Mouse (Mus musculus): ENCODE results near the gene Kcnab1. TPM values are rescaled to one million over a fixed set of nuclear protein-coding genes. Genes with fewer than 3 reads are reported as not detected.

Kcnab1 gene
- polyA plus RNA-seq, 1 experiment from 2014 or later = 3.8 TPM

- Histone ChIP-seq H3K4me2 (ENCODE audit: low read depth, low read length) (no peak overlapping the region), H3K4me3 (ENCODE audit: low read length) (no peak overlapping the region), H3K9me3 (ENCODE audit: control insufficient read depth, low read length) (no peaks in the 10 kb centered on the region), H3K9ac (ENCODE audit: low read depth, low read length) (no peak overlapping the region), H3K4me1 (ENCODE audit: control insufficient read depth, insufficient read depth, low read length) (peaks cover under 1% of the 10 kb centered on the region; the same call in 1 of the 2 replicates), H3K36me3 (ENCODE audit: control insufficient read depth, insufficient read depth, low read length) (no peaks in the 10 kb centered on the region), H3K27ac (ENCODE audit: low read length) (no peak overlapping the region), H3K27me3 (replicated peaks; ENCODE audit: control insufficient read depth, insufficient read depth, low read length) (no peaks in the 10 kb centered on the region)
- 75% methylated on average over 10 of the region's 10 CpGs for WGBS
- ATAC-seq = peak; percentile 60
Measured at GRCm38 (mm10) chr3:65365921-65366710, 256.9 kb downstream of the Kcnab1 start.

GRCm38 (mm10) chr3:65367944-65368343 lies 258.8 kb downstream of the Kcnab1 start:
- Histone ChIP-seq H3K9ac (ENCODE audit: low read depth, low read length) (no peak overlapping the region), H3K27ac (ENCODE audit: low read length) (no peak overlapping the region), H3K4me2 (ENCODE audit: low read depth, low read length) (no peak overlapping the region), H3K4me3 (ENCODE audit: low read length) (no peak overlapping the region), H3K36me3 (ENCODE audit: control insufficient read depth, insufficient read depth, low read length) (no peaks in the 10 kb centered on the region), H3K4me1 (ENCODE audit: control insufficient read depth, insufficient read depth, low read length) (no peaks in the 10 kb centered on the region), H3K27me3 (replicated peaks; ENCODE audit: control insufficient read depth, insufficient read depth, low read length) (no peaks in the 10 kb centered on the region), H3K9me3 (ENCODE audit: control insufficient read depth, low read length) (no peaks in the 10 kb centered on the region)
- WGBS = 69% methylated on average over 4 of the region's 4 CpGs
- ATAC-seq = no peak

- Histone ChIP-seq H3K4me1 (ENCODE audit: control insufficient read depth, insufficient read depth, low read length) (no peaks in the 10 kb centered on the region), H3K27me3 (replicated peaks; ENCODE audit: control insufficient read depth, insufficient read depth, low read length) (no peaks in the 10 kb centered on the region), H3K36me3 (ENCODE audit: control insufficient read depth, insufficient read depth, low read length) (peaks cover 4% of the 10 kb centered on the region; the same call in 1 of the 2 replicates), H3K27ac (ENCODE audit: low read length) (no peak overlapping the region), H3K4me2 (ENCODE audit: low read depth, low read length) (no peak overlapping the region), H3K4me3 (ENCODE audit: low read length) (no peak overlapping the region), H3K9ac (ENCODE audit: low read depth, low read length) (no peak overlapping the region), H3K9me3 (ENCODE audit: control insufficient read depth, low read length) (no peaks in the 10 kb centered on the region)
- 90% methylated on average over 4 of the region's 4 CpGs for WGBS
- no peak for ATAC-seq
Measured at GRCm38 (mm10) chr3:65372552-65372951, 263.4 kb downstream of the Kcnab1 start.

GRCm38 (mm10) chr3:65373594-65374182 lies 264.5 kb downstream of the Kcnab1 start:
- Histone ChIP-seq H3K4me1 (ENCODE audit: control insufficient read depth, insufficient read depth, low read length) (no peaks in the 10 kb centered on the region), H3K4me2 (ENCODE audit: low read depth, low read length) (no peak overlapping the region), H3K27ac (ENCODE audit: low read length) (no peak overlapping the region), H3K9me3 (ENCODE audit: control insufficient read depth, low read length) (no peaks in the 10 kb centered on the region), H3K9ac (ENCODE audit: low read depth, low read length) (no peak overlapping the region), H3K36me3 (ENCODE audit: control insufficient read depth, insufficient read depth, low read length) (peaks cover 4% of the 10 kb centered on the region; the same call in 1 of the 2 replicates), H3K4me3 (ENCODE audit: low read length) (no peak overlapping the region), H3K27me3 (replicated peaks; ENCODE audit: control insufficient read depth, insufficient read depth, low read length) (no peaks in the 10 kb centered on the region)
- 78% methylated on average over 5 of the region's 5 CpGs for WGBS
- ATAC-seq = no peak

- Histone ChIP-seq H3K36me3 (ENCODE audit: control insufficient read depth, insufficient read depth, low read length) (peaks cover 4% of the 10 kb centered on the region; the same call in 1 of the 2 replicates), H3K27ac (ENCODE audit: low read length) (no peak overlapping the region), H3K9ac (ENCODE audit: low read depth, low read length) (no peak overlapping the region), H3K4me2 (ENCODE audit: low read depth, low read length) (no peak overlapping the region), H3K4me3 (ENCODE audit: low read length) (no peak overlapping the region), H3K4me1 (ENCODE audit: control insufficient read depth, insufficient read depth, low read length) (no peaks in the 10 kb centered on the region), H3K9me3 (ENCODE audit: control insufficient read depth, low read length) (no peaks in the 10 kb centered on the region), H3K27me3 (replicated peaks; ENCODE audit: control insufficient read depth, insufficient read depth, low read length) (no peaks in the 10 kb centered on the region)
- WGBS = 78% methylated on average over 3 of the region's 3 CpGs
- no peak for ATAC-seq
Measured at GRCm38 (mm10) chr3:65374729-65375128, 265.5 kb downstream of the Kcnab1 start.

GRCm38 (mm10) chr3:65378724-65379123 lies 269.5 kb downstream of the Kcnab1 start:
- Histone ChIP-seq H3K9me3 (ENCODE audit: control insufficient read depth, low read length) (no peaks in the 10 kb centered on the region), H3K4me1 (ENCODE audit: control insufficient read depth, insufficient read depth, low read length) (no peaks in the 10 kb centered on the region), H3K4me3 (ENCODE audit: low read length) (no peak overlapping the region), H3K4me2 (ENCODE audit: low read depth, low read length) (no peak overlapping the region), H3K27me3 (replicated peaks; ENCODE audit: control insufficient read depth, insufficient read depth, low read length) (no peaks in the 10 kb centered on the region), H3K9ac (ENCODE audit: low read depth, low read length) (no peak overlapping the region), H3K36me3 (ENCODE audit: control insufficient read depth, insufficient read depth, low read length) (peaks cover 9% of the 10 kb centered on the region), H3K27ac (ENCODE audit: low read length) (no peak overlapping the region)
- no peak for ATAC-seq

GRCm38 (mm10) chr3:65379884-65380539 lies 270.8 kb downstream of the Kcnab1 start:
- H3K9ac ChIP-seq (ENCODE audit: low read depth, low read length) = no peak overlapping the region
- H3K4me3 ChIP-seq (ENCODE audit: low read length) = no peak overlapping the region
- H3K36me3 ChIP-seq (ENCODE audit: control insufficient read depth, insufficient read depth, low read length) = peaks cover 9% of the 10 kb centered on the region
- no peak overlapping the region for H3K27ac ChIP-seq (ENCODE audit: low read length)
- ATAC-seq = no peak
- H3K4me1 ChIP-seq (ENCODE audit: control insufficient read depth, insufficient read depth, low read length) = no peaks in the 10 kb centered on the region
- H3K27me3 ChIP-seq (replicated peaks; ENCODE audit: control insufficient read depth, insufficient read depth, low read length) = no peaks in the 10 kb centered on the region
- H3K4me2 ChIP-seq (ENCODE audit: low read depth, low read length) = no peak overlapping the region
- 70% methylated on average over 4 of the region's 4 CpGs for WGBS
- no peaks in the 10 kb centered on the region for H3K9me3 ChIP-seq (ENCODE audit: control insufficient read depth, low read length)

- Histone ChIP-seq H3K4me2 (ENCODE audit: low read depth, low read length) (no peak overlapping the region), H3K9me3 (ENCODE audit: control insufficient read depth, low read length) (no peaks in the 10 kb centered on the region), H3K27ac (ENCODE audit: low read length) (no peak overlapping the region), H3K4me3 (ENCODE audit: low read length) (no peak overlapping the region), H3K27me3 (replicated peaks; ENCODE audit: control insufficient read depth, insufficient read depth, low read length) (no peaks in the 10 kb centered on the region), H3K36me3 (ENCODE audit: control insufficient read depth, insufficient read depth, low read length) (peaks cover 9% of the 10 kb centered on the region), H3K4me1 (ENCODE audit: control insufficient read depth, insufficient read depth, low read length) (no peaks in the 10 kb centered on the region), H3K9ac (ENCODE audit: low read depth, low read length) (no peak overlapping the region)
- WGBS = 91% methylated on average over 4 of the region's 4 CpGs
- no peak for ATAC-seq
Measured at GRCm38 (mm10) chr3:65381094-65381493, 271.9 kb downstream of the Kcnab1 start.

- Histone ChIP-seq H3K27me3 (replicated peaks; ENCODE audit: control insufficient read depth, insufficient read depth, low read length) (no peaks in the 10 kb centered on the region), H3K4me2 (ENCODE audit: low read depth, low read length) (no peak overlapping the region), H3K4me3 (ENCODE audit: low read length) (no peak overlapping the region), H3K4me1 (ENCODE audit: control insufficient read depth, insufficient read depth, low read length) (peaks cover 4% of the 10 kb centered on the region; the same call in 1 of the 2 replicates), H3K9ac (ENCODE audit: low read depth, low read length) (no peak overlapping the region), H3K27ac (ENCODE audit: low read length) (no peak overlapping the region), H3K36me3 (ENCODE audit: control insufficient read depth, insufficient read depth, low read length) (peaks cover 10% of the 10 kb centered on the region), H3K9me3 (ENCODE audit: control insufficient read depth, low read length) (no peaks in the 10 kb centered on the region)
- ATAC-seq = no peak
- WGBS = 89% methylated on average over 3 of the region's 3 CpGs
Measured at GRCm38 (mm10) chr3:65384431-65384830, 275.2 kb downstream of the Kcnab1 start.
